Mouse (Mus musculus): ENCODE measurements around the gene Cd52. TPM values are rescaled to one million over a fixed set of nuclear protein-coding genes. Genes with fewer than 3 reads are reported as not detected.

Cd52 gene
- polyA plus RNA-seq, 1 experiment = 132 TPM

DNA sequence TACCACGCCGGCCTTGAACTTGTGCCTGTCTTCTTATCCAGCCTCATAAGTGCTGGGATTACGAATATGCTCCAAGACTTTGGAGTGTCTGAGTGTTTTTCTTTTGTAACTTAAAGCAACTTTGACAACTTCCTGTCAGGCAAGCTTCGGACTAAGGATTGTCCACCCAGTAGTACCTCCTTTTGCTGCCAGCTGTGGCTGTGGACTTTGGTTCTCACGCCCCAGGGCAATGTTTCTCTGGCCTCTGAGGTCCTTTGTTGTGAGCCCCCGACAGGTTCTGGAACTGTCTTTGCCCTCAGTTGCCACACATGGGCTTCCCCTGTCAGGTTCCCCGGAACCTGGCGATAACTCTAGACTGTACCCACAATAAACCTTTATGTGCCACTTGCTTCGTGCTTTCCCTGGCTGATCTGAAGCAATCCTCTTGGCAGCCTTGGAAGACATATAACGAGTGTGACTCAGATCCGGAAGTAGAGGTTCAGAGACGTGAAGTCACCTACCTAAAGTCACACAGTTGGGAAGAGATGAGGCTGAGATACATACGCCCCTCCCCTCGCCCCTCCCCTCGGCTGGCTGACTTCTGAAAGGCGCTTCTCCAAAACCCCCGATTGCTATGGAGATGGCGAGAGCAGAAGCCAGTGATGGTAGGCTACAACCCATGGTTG is 33.6 kb downstream of the Cd52 start:
- DNase-seq (ENCODE audit: low read depth, low spot score) = peak; percentile 93
- 19% methylated on average over 18 of the region's 18 CpGs for WGBS

GRCm38 (mm10) chr4:134060135-134060865 is 34.6 kb downstream of the Cd52 start, which contains the start of gene Crybg2:
Gene Crybg2 (plus strand): TSS chr4:134060815.
- WGBS = 37% methylated on average over 28 of the region's 28 CpGs
- DNase-seq (ENCODE audit: low read depth, low spot score) = no peak

- WGBS = 86% methylated on average over 6 of the region's 6 CpGs
These were observed 36.0 kb downstream of the Cd52 start for GRCm38 (mm10) chr4:134058908-134059307.

GRCm38 (mm10) chr4:134058166-134058715 is 36.6 kb downstream of the Cd52 start:
- 44% methylated on average over 14 of the region's 14 CpGs for WGBS
- no peak for DNase-seq (ENCODE audit: low read depth, low spot score)

More at GRCm38 (mm10) chr4:134058908-134059307, 36.0 kb downstream of the Cd52 start:
- DNase-seq (ENCODE audit: low read depth, low spot score) = no peak

- DNase-seq (ENCODE audit: low read depth, low spot score) = no peak
- WGBS = 78% methylated on average over 3 of the region's 3 CpGs
These were observed 41.3 kb downstream of the Cd52 start, which contains the start of gene Zfp683 for GRCm38 (mm10) chr4:134053538-134053937. Gene Zfp683 (plus strand): TSS chr4:134053838.

- DNase-seq (ENCODE audit: low read depth, low spot score) = no peak
- 26% methylated on average over 8 of the region's 8 CpGs for WGBS
These were observed 42.3 kb downstream of the Cd52 start for GRCm38 (mm10) chr4:134052560-134052959.

- 75% methylated on average over 5 of the region's 5 CpGs for WGBS
- DNase-seq (ENCODE audit: low read depth, low spot score) = no peak
These were observed 43.0 kb downstream of the Cd52 start for GRCm38 (mm10) chr4:134051912-134052311.

DNA sequence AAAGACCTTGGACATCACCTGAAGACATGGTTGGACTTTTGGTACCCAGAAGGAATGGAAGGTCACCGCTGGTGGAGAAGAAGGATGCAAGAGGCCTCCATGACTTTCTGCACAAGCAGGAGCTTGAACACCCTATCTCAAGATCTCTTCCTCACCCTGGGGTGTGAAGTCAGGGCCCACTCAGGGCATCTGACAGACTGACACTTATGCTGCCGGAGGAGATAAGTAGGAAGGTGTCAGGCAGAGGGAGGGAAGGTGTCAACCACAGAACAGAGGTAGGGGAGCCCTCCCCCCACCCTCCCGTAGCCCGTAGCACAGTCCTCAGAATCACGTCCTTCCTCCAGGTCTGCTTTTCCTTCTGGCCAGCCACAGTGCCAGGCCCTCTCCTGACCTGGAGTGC is 47.2 kb downstream of the Cd52 start:
- WGBS = 61% methylated on average over 5 of the region's 5 CpGs
- DNase-seq (ENCODE audit: low read depth, low spot score) = no peak

- WGBS = 49% methylated on average over 2 of the region's 2 CpGs
- no peak for DNase-seq (ENCODE audit: low read depth, low spot score)
These were observed 51.8 kb downstream of the Cd52 start for GRCm38 (mm10) chr4:134043041-134043440.

DNA sequence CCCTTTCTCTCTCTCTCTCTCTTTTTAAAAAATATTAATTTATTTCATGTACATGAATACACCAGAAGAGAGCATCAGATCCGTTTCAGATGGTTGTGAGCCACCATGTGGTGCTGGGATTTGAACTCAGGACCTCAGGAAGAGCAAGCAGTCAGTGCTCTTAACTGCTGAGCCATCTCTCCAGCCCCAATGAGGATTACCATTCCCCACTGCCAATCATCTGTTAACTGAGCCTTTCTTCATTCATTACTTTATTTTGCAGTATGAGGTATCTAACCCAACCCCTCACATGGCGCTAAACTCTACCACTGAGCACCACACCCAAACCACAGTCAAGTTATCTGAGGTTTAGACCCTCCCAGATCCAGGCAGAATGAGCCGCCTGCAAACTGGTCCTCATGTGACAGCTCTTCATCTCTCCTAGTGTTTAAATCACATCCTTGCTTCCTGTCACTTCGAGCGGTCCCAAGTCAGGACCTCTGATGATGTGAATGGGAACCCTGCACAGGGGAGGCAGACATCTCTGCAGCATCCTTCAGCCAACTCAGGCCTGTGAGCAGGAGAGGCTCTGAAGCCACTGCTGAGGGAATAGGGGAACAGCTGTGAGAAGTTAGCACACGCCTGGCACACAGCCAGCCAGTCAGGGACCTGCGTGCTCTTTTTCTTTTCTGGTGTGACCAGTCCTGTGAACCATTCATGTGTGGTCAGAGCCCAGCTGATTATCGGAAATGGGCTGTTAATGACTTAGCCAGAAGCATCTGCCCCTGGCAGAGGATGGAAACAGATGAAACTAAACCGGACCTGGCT is 53.4 kb downstream of the Cd52 start:
- DNase-seq (ENCODE audit: low read depth, low spot score) = no peak
- WGBS = 41% methylated on average over 9 of the region's 9 CpGs

GRCm38 (mm10) chr4:134035953-134036352 is 58.9 kb downstream of the Cd52 start:
- WGBS = 5% methylated on average over 16 of the region's 16 CpGs
- DNase-seq (ENCODE audit: low read depth, low spot score) = peak; percentile 48

Other genes with a start within 250 kb of the Cd52 start
- gene Rps6ka1, start 207.3 kb downstream of the Cd52 start, polyA plus RNA-seq (2012; rRNA removed) = 149 and 190 TPM in 2 replicates
- gene Hmgn2, start 126.4 kb downstream of the Cd52 start, polyA plus RNA-seq (2012; rRNA removed) = 33.0 and 46.0 TPM in 2 replicates
- 30.1 and 30.5 TPM in 2 replicates for gene Dhdds, start 94.2 kb downstream of the Cd52 start, polyA plus RNA-seq (2012; rRNA removed)
- gene Lin28a, start 76.2 kb downstream of the Cd52 start, polyA plus RNA-seq (2012; rRNA removed) = not detected in 2 replicates
- gene Zfp683, start 41.2 kb downstream of the Cd52 start, polyA plus RNA-seq (2012; rRNA removed) = 0.24 and 0.45 TPM in 2 replicates
- 33.6 and 47.2 TPM in 2 replicates for gene Crybg2, start 34.3 kb downstream of the Cd52 start, polyA plus RNA-seq (2012; rRNA removed)
- 4.7 and 5.0 TPM in 2 replicates for gene Ubxn11, start 7.5 kb upstream of the Cd52 start, polyA plus RNA-seq (2012; rRNA removed)
- 651 and 734 TPM in 2 replicates for gene Sh3bgrl3, start 33.7 kb upstream of the Cd52 start, polyA plus RNA-seq (2012; rRNA removed)
- gene Cep85, start 92.0 kb upstream of the Cd52 start, polyA plus RNA-seq (2012; rRNA removed) = 12.7 and 22.2 TPM in 2 replicates
- gene Gm7534, start 107.9 kb upstream of the Cd52 start, polyA plus RNA-seq (2012; rRNA removed) = not detected in 2 replicates
- gene Catsper4, start 132.3 kb upstream of the Cd52 start, polyA plus RNA-seq (2012; rRNA removed) = 1.4 and 1.5 TPM in 2 replicates
- 30.7 and 41.9 TPM in 2 replicates for gene Cnksr1, start 143.3 kb upstream of the Cd52 start, polyA plus RNA-seq (2012; rRNA removed)
- not detected in 2 replicates for gene E130218I03Rik, start 148.6 kb upstream of the Cd52 start, polyA plus RNA-seq (2012; rRNA removed)
- 7.6 and 9.1 TPM in 2 replicates for gene Zfp593, start 150.5 kb upstream of the Cd52 start, polyA plus RNA-seq (2012; rRNA removed)
- not detected in 2 replicates for gene Gm30191, start 151.9 kb upstream of the Cd52 start, polyA plus RNA-seq (2012; rRNA removed)
- gene Grrp1, start 159.0 kb upstream of the Cd52 start, polyA plus RNA-seq (2012; rRNA removed) = 5.5 and 6.4 TPM in 2 replicates
- gene Pdik1l, start 192.8 kb upstream of the Cd52 start, polyA plus RNA-seq (2012; rRNA removed) = 4.7 and 7.2 TPM in 2 replicates
- gene Trim63, start 220.0 kb upstream of the Cd52 start, polyA plus RNA-seq (2012; rRNA removed) = 0.10 and 0.27 TPM in 2 replicates
- gene Slc30a2, start 248.1 kb upstream of the Cd52 start, polyA plus RNA-seq (2012; rRNA removed) = 27.4 and 49.7 TPM in 2 replicates

Data from large intestine, adult 2 months (tissue).